Mouse (Mus musculus): ENCODE results near the gene Gm2244. TPM values are rescaled to one million over a fixed set of nuclear protein-coding genes. Genes with fewer than 3 reads are reported as not detected.
"Not testable (repeated sequence)": the region's sequence is repeated elsewhere in the genome, so short reads cannot be mapped to it uniquely, and the experiment has no call there.

The Gm2244 gene
- polyA plus RNA-seq (2016; fragmentation: Nextera tagmentation; extraction: Ambion mirVana), result 0.10 and 0.26 TPM in 2 replicates

DNA sequence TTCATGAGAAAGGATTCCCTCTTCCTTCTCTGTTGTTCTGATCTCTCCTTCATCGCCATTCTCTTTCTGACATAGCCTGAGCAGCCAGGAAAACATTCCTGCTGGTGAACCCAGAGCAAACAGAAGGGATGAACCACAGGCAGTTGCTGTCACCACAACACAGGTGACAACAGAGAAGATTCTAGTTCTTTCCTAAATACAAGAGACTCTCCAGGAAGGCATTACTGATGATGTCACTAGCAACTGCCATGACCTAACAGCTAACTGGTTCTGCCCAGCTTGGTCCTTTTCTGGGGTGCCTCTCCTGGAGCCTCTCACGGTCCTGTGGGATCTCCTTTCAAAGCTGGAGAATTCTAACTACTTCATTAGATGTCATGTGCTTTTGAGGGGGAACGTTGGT, at the start of gene Gm2244:
Gm2244 (minus strand) TSS at position 101 of the 400 bp plus-strand sequence.
- not testable (repeated sequence) for H3K27ac ChIP-seq (replicated peaks); H3K4me1 ChIP-seq; H3K4me3 ChIP-seq; DNase-seq (ENCODE audit: low spot score); H3K36me3 ChIP-seq (replicated peaks); H3K9me3 ChIP-seq; H3K27me3 ChIP-seq (replicated peaks; ENCODE audit: low read depth, poor library complexity, severe bottlenecking)
- 80% methylated on average over 1 of the region's 3 CpGs for WGBS

DNA sequence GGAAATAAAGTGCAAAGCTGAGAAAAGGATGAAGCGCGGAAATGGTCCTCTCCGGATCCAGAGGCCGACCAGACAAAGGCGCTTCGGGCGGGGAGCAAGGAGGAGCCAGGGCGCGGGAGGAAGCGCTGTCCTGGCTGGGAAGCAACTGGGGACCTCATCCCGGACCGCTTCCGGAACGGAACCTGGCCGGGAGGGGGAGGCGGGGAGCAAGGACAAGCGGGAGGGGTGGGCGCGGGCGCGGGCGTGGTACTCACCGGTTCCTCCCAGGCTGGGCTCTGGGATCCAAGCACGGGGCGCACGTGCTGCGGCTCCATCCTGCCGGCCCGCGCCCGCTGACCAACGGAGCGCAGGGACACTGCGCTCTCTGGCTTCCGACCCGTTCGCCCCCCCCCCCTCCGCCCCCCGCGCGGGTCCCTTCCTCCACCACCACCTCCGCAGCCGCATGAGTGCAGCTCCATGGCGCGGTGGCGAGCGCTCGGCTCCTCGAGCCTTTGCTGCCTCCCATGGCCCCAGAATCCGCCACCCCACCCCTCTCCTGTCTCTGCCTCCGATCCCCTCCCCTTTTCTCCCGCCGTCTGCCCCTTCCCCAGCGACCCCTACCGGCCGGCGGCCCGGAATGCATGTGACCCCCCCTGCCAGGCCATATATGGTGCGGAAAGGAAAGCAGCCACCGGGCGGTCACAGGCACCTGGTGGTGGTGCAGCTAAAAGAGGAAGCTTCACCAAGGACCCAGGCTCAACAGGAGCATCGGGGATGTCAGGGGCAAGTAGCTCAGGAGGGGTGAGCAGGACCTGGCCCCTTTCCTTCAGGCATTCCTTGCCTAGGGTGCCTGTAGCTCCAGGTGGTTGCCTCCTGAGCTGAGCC, 35.3 kb upstream of the Gm2244 start, which contains the start of gene Gm2237:
Gm2237 (minus strand) TSS at position 332 of the 864 bp plus-strand sequence.
- Histone ChIP-seq H3K27ac (replicated peaks) (peak within 1 kb of the TSS; percentile 85), H3K4me3 (peak within 1 kb of the TSS; percentile 62)
- not testable (repeated sequence) for H3K27me3 ChIP-seq (replicated peaks; ENCODE audit: low read depth, poor library complexity, severe bottlenecking); H3K9me3 ChIP-seq; H3K4me1 ChIP-seq; H3K36me3 ChIP-seq (replicated peaks)
- peak; percentile 56 for DNase-seq (ENCODE audit: low spot score)
- WGBS, result under 1% methylated on average over 50 of the region's 62 CpGs

Other genes with a start within 250 kb of the Gm2244 start
- gene Gm21738, start 131.0 kb downstream of the Gm2244 start, polyA plus RNA-seq (2016; fragmentation: Nextera tagmentation; extraction: Ambion mirVana), result not detected in 2 replicates
- gene Gm2237, start 35.2 kb upstream of the Gm2244 start, polyA plus RNA-seq (2016; fragmentation: Nextera tagmentation; extraction: Ambion mirVana), result 2.7 and 3.7 TPM in 2 replicates
- not detected in 2 replicates for gene Gm5458, start 52.6 kb upstream of the Gm2244 start, polyA plus RNA-seq (2016; fragmentation: Nextera tagmentation; extraction: Ambion mirVana)
- 57.7 and 61.8 TPM in 2 replicates for gene Nid2, start 201.3 kb upstream of the Gm2244 start, polyA plus RNA-seq (2016; fragmentation: Nextera tagmentation; extraction: Ambion mirVana)

Data from embryonic facial prominence, embryonic 10.5 days (tissue).